Mouse (Mus musculus) heart, embryonic 13.5 days (tissue): ENCODE data around the gene Anxa9. TPM values are rescaled to one million over a fixed set of nuclear protein-coding genes. Genes with fewer than 3 reads are reported as not detected.
A peak's percentile ranks its signal among the peaks of the same experiment; 100 is the strongest.

Experiments
- ATAC-seq: fragments of 200-750 bp; cut with Nextera tagmentation; 2 replicates; pipeline ENCODE4 v1.8.0; 2017; ENCODE audit warnings: moderate TSS enrichment; ENCODE audit not compliant: insufficient number of reproducible peaks, low FRiP score, low TSS enrichment; ENCODE audit errors: extremely low read depth
- H3K27ac ChIP-seq: fragments of 300-500 bp; sonication (generic); replicated peaks from 2 replicates; pipeline ENCODE4 v1.5.1; 2015; ENCODE audit warnings: moderate library complexity, mild to moderate bottlenecking, inconsistent platforms
- H3K27me3 ChIP-seq: fragments of 300-500 bp; sonication (generic); replicated peaks from 2 replicates; pipeline ENCODE4 v1.6.1; 2015; ENCODE audit warnings: mild to moderate bottlenecking, inconsistent platforms
- H3K36me3 ChIP-seq: fragments of 300-500 bp; sonication (generic); 2 replicates; pipeline ENCODE4 v1.6.1; 2015; ENCODE audit warnings: mild to moderate bottlenecking, inconsistent platforms
- H3K4me1 ChIP-seq: fragments of 300-500 bp; sonication (generic); 2 replicates; pipeline ENCODE4 v1.6.1; 2015; ENCODE audit warnings: inconsistent platforms
- H3K4me2 ChIP-seq: fragments of 300-500 bp; sonication (generic); 2 replicates; pipeline ENCODE4 v1.6.1; 2015; ENCODE audit warnings: inconsistent platforms, mild to moderate bottlenecking, moderate library complexity
- H3K4me3 ChIP-seq: fragments of 300-500 bp; sonication (generic); 2 replicates; pipeline ENCODE4 v1.5.1; 2015; ENCODE audit warnings: moderate library complexity, mild to moderate bottlenecking, inconsistent platforms
- H3K9ac ChIP-seq: fragments of 300-500 bp; sonication (generic); 2 replicates; pipeline ENCODE4 v1.6.1; 2015; ENCODE audit warnings: inconsistent platforms, mild to moderate bottlenecking, moderate library complexity
- H3K9me3 ChIP-seq: fragments of 300-500 bp; sonication (generic); 2 replicates; pipeline ENCODE4 v1.6.1; 2016; ENCODE audit warnings: inconsistent platforms
- WGBS: fragments of 180-500 bp; shearing (Covaris S2); methylation state at CpG from one replicate; pipeline ENCODE4 v1.1.7; 2015; ENCODE audit warnings: mixed read lengths; 5-methylcytosine and 5-hydroxymethylcytosine counted together
- polyA plus RNA-seq: library from polyadenylated mRNA; unstranded; fragments of >200 nt; fragmentation: Nextera tagmentation; extraction: Ambion mirVana; gene quantifications from 2 replicates; pipeline ENCODE4 v1.2.1, GENCODE M21; 2015

The Anxa9 gene
- polyA plus RNA-seq, 1 experiment from 2014 or later: 0.90 TPM

GRCm38 (mm10) chr3:95323429-95323828, 16.5 kb upstream of the Anxa9 start:
- Histone ChIP-seq H3K4me3 (no peak overlapping the region), H3K27me3 (no peaks in the 10 kb centered on the region), H3K4me1 (peaks cover 19% of the 10 kb centered on the region), H3K9me3 (no peaks in the 10 kb centered on the region), H3K4me2 (no peak overlapping the region), H3K27ac (no peak overlapping the region), H3K36me3 (peaks cover 91% of the 10 kb centered on the region), H3K9ac (no peak overlapping the region)
- ATAC-seq: no peak
- 86% methylated on average over 3 of the region's 3 CpGs for WGBS

- Histone ChIP-seq H3K4me2 (no peak overlapping the region), H3K27me3 (no peaks in the 10 kb centered on the region), H3K36me3 (peaks cover 56% of the 10 kb centered on the region), H3K9ac (0 out of 2 replicates have a peak overlapping the region, but pooled peaks have one; percentile 68), H3K4me3 (no peak overlapping the region), H3K9me3 (no peaks in the 10 kb centered on the region), H3K27ac (no peak overlapping the region; the same call in 1 of the 2 replicates), H3K4me1 (peaks cover 44% of the 10 kb centered on the region)
- 76% methylated on average over 12 of the region's 12 CpGs for WGBS
- ATAC-seq: no peak
Observed at GRCm38 (mm10) chr3:95319701-95320625, 13.0 kb upstream of the Anxa9 start.

GRCm38 (mm10) chr3:95319110-95319509, 12.1 kb upstream of the Anxa9 start:
- Histone ChIP-seq H3K9ac (peak overlapping the region; percentile 68), H3K4me2 (peak overlapping the region; percentile 88), H3K4me1 (peaks cover 49% of the 10 kb centered on the region), H3K4me3 (peak overlapping the region; percentile 4; the same call in 1 of the 2 replicates), H3K27me3 (no peaks in the 10 kb centered on the region), H3K9me3 (no peaks in the 10 kb centered on the region), H3K27ac (peak overlapping the region; percentile 84), H3K36me3 (peaks cover 47% of the 10 kb centered on the region)
- 40% methylated on average over 2 of the region's 2 CpGs for WGBS
- no peak for ATAC-seq

- H3K4me3 ChIP-seq: peak overlapping the region; percentile 4; the same call in 1 of the 2 replicates
- H3K27me3 ChIP-seq: no peaks in the 10 kb centered on the region
- peak overlapping the region; percentile 84 for H3K27ac ChIP-seq
- no peak for ATAC-seq
- H3K4me2 ChIP-seq: peak overlapping the region; percentile 88
- H3K9me3 ChIP-seq: no peaks in the 10 kb centered on the region
- peaks cover 55% of the 10 kb centered on the region for H3K4me1 ChIP-seq
- peaks cover 42% of the 10 kb centered on the region for H3K36me3 ChIP-seq
- WGBS: 18% methylated on average over 6 of the region's 6 CpGs
- peak overlapping the region; percentile 68 for H3K9ac ChIP-seq
Observed at GRCm38 (mm10) chr3:95318548-95318947, 11.6 kb upstream of the Anxa9 start.

GRCm38 (mm10) chr3:95317414-95318080, 10.6 kb upstream of the Anxa9 start:
- 9% methylated on average over 12 of the region's 12 CpGs for WGBS
- no peak for ATAC-seq
- peak overlapping the region; percentile 84 for H3K27ac ChIP-seq
- H3K9me3 ChIP-seq: no peaks in the 10 kb centered on the region
- H3K9ac ChIP-seq: peak overlapping the region; percentile 65
- peaks cover 32% of the 10 kb centered on the region for H3K36me3 ChIP-seq
- peaks cover 60% of the 10 kb centered on the region for H3K4me1 ChIP-seq
- H3K27me3 ChIP-seq: no peaks in the 10 kb centered on the region
- peak overlapping the region; percentile 88 for H3K4me2 ChIP-seq
- H3K4me3 ChIP-seq: peak overlapping the region; percentile 24

GRCm38 (mm10) chr3:95315844-95316550, 9.0 kb upstream of the Anxa9 start:
- Histone ChIP-seq H3K9me3 (no peaks in the 10 kb centered on the region), H3K4me2 (peak overlapping the region; percentile 88), H3K9ac (peak overlapping the region; percentile 97), H3K27me3 (no peaks in the 10 kb centered on the region), H3K4me1 (peaks cover 61% of the 10 kb centered on the region), H3K27ac (peak overlapping the region; percentile 96), H3K36me3 (peaks cover 16% of the 10 kb centered on the region), H3K4me3 (peak overlapping the region; percentile 79)
- WGBS: 9% methylated on average over 9 of the region's 9 CpGs
- no peak for ATAC-seq

- Histone ChIP-seq H3K9me3 (no peaks in the 10 kb centered on the region), H3K36me3 (peaks cover 9% of the 10 kb centered on the region), H3K27ac (peak overlapping the region; percentile 96), H3K4me1 (peaks cover 61% of the 10 kb centered on the region), H3K4me2 (peak overlapping the region; percentile 88), H3K4me3 (peak overlapping the region; percentile 79), H3K9ac (peak overlapping the region; percentile 97), H3K27me3 (no peaks in the 10 kb centered on the region)
- WGBS: under 1% methylated on average over 71 of the region's 71 CpGs
- peak; percentile 90 for ATAC-seq
Observed at GRCm38 (mm10) chr3:95315094-95315843, 8.3 kb upstream of the Anxa9 start.

GRCm38 (mm10) chr3:95314486-95315093, 7.6 kb upstream of the Anxa9 start, which contains the start of gene Cers2:
TSS of gene Cers2 (plus strand) at chr3:95314791.
- Histone ChIP-seq H3K4me2 (peak within 1 kb of the TSS; percentile 88), H3K27me3 (no peaks in the 10 kb centered on the region), H3K36me3 (peaks cover 2% of the 10 kb centered on the region), H3K27ac (peak within 1 kb of the TSS; percentile 96), H3K4me1 (peaks cover 54% of the 10 kb centered on the region), H3K9ac (peak within 1 kb of the TSS; percentile 97), H3K9me3 (no peaks in the 10 kb centered on the region), H3K4me3 (peak within 1 kb of the TSS; percentile 79)
- 4% methylated on average over 27 of the region's 27 CpGs for WGBS
- ATAC-seq: no peak

GRCm38 (mm10) chr3:95314075-95314474, 7.1 kb upstream of the Anxa9 start:
- H3K4me2 ChIP-seq: peak overlapping the region; percentile 88
- H3K9ac ChIP-seq: peak overlapping the region; percentile 97
- H3K4me3 ChIP-seq: peak overlapping the region; percentile 79

GRCm38 (mm10) chr3:95313476-95313875, 6.5 kb upstream of the Anxa9 start:
- Histone ChIP-seq H3K4me3 (no peak overlapping the region), H3K4me2 (no peak overlapping the region), H3K9ac (no peak overlapping the region)

More at GRCm38 (mm10) chr3:95314075-95314474, 7.1 kb upstream of the Anxa9 start:
- no peaks in the 10 kb centered on the region for H3K27me3 ChIP-seq
- 63% methylated on average over 6 of the region's 6 CpGs for WGBS
- H3K36me3 ChIP-seq: no peaks in the 10 kb centered on the region; the same call in 1 of the 2 replicates
- 0 out of 2 replicates have a peak overlapping the region, but pooled peaks have one; percentile 96 for H3K27ac ChIP-seq
- peaks cover 49% of the 10 kb centered on the region for H3K4me1 ChIP-seq
- ATAC-seq: no peak
- H3K9me3 ChIP-seq: no peaks in the 10 kb centered on the region

More at GRCm38 (mm10) chr3:95313476-95313875, 6.5 kb upstream of the Anxa9 start:
- H3K27me3 ChIP-seq: no peaks in the 10 kb centered on the region
- peaks cover 43% of the 10 kb centered on the region for H3K4me1 ChIP-seq
- H3K9me3 ChIP-seq: no peaks in the 10 kb centered on the region
- WGBS: 45% methylated on average over 7 of the region's 7 CpGs
- no peak overlapping the region for H3K27ac ChIP-seq
- H3K36me3 ChIP-seq: no peaks in the 10 kb centered on the region
- no peak for ATAC-seq
